Mouse (Mus musculus): ENCODE results near the gene Pdrg1. TPM values are rescaled to one million over a fixed set of nuclear protein-coding genes. Genes with fewer than 3 reads are reported as not detected.

The Pdrg1 gene
- total RNA-seq, 4 experiments from 2014 or later: 53.3 to 59.2 (median 57.1) TPM

Other genes with a start within 250 kb of the Pdrg1 start
- 100 to 1,000 TPM; 125 to 143 (median 135) TPM for gene Bcl2l1, start 183.7 kb downstream of the Pdrg1 start, total RNA-seq (2022)
- 1 to 10 TPM; 1.9 to 2.9 (median 2.2) TPM for gene Tpx2, start 167.5 kb downstream of the Pdrg1 start, total RNA-seq (2022)
- gene Mylk2, start 104.1 kb downstream of the Pdrg1 start, total RNA-seq (2022): under 1 TPM in 3 of 4 experiments, not detected in 1; 0.19 to 0.39 (median 0.21) TPM
- gene Foxs1, start 82.2 kb downstream of the Pdrg1 start, total RNA-seq (2022): under 1 TPM in 3 of 4 experiments, not detected in 1; 0.34 to 0.88 (median 0.74) TPM
- 10 to 100 TPM; 16.2 to 22.7 (median 21.1) TPM for gene Dusp15, start 63.7 kb downstream of the Pdrg1 start, total RNA-seq (2022)
- 1 to 10 TPM; 1.2 to 3.3 (median 2.3) TPM for gene Ttll9, start 52.9 kb downstream of the Pdrg1 start, total RNA-seq (2022)
- 1 to 10 TPM; 5.0 to 6.7 (median 5.9) TPM for gene Xkr7, start 16.4 kb upstream of the Pdrg1 start, total RNA-seq (2022)
- gene Ccm2l, start 50.5 kb upstream of the Pdrg1 start, total RNA-seq (2022): 1 to 10 TPM; 4.3 to 4.6 (median 4.4) TPM
- 1 to 10 TPM; 1.7 to 4.2 (median 2.7) TPM for gene Hck, start 93.0 kb upstream of the Pdrg1 start, total RNA-seq (2022)
- gene Tm9sf4, start 145.9 kb upstream of the Pdrg1 start, total RNA-seq (2022): 100 to 1,000 TPM; 106 to 122 (median 113) TPM
- 10 to 100 TPM; 26.5 to 30.0 (median 27.9) TPM for gene Tspyl3, start 210.0 kb upstream of the Pdrg1 start, total RNA-seq (2022)
- gene Plagl2, start 226.0 kb upstream of the Pdrg1 start, total RNA-seq (2022): 1 to 10 TPM; 5.8 to 6.8 (median 6.1) TPM
- 10 to 100 TPM; 16.2 to 17.9 (median 17.3) TPM for gene Pofut1, start 226.1 kb upstream of the Pdrg1 start, total RNA-seq (2022)

Measured in left cerebral cortex, adult 8-10 months (tissue).